Mouse (Mus musculus) liver, embryonic 14.5 days (tissue): ENCODE results near the gene H2-Eb1.

ENCODE experiments used
- CTCF ChIP-seq: IDR thresholded peaks from 2 replicates; pipeline ENCODE4 v1.5.1; 2016; ENCODE audit warnings: antibody characterized with exemption, low read depth, control low read depth
- EP300 ChIP-seq: IDR thresholded peaks from 2 replicates; pipeline ENCODE4 v1.6.1; 2016; ENCODE audit warnings: antibody characterized with exemption, low read depth

DNA sequence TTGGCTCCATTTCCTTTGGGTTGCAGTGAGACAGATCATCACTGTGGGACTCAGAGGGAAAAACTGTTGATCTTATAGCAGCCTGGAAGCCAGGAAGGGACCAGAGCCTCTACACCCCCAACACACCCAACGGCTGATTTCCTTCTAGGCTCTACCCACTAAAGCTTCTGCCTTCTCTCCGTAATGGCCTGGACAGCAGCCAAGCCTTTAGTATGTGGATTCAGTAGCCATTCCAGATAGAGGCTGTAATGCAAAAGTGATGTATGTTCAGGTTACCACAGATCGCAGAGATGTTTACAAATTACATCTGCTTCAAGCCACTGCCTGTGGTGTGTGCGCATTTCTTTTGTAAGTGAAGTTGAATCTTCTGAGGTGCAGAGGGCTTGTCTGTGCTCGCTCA lies 45.1 kb upstream of the H2-Eb1 start:
- no peak for TF ChIP-seq CTCF
- no peak for TF ChIP-seq EP300
